Mouse (Mus musculus): Measurements from ENCODE around the gene M1ap. TPM values are rescaled to one million over a fixed set of nuclear protein-coding genes. Genes with fewer than 3 reads are reported as not detected.

M1ap gene
- polyA plus RNA-seq, 1 experiment: 2.4 TPM

GRCm38 (mm10) chr6:83053136-83053960 is 106.6 kb downstream of the M1ap start:
- no peak for TF ChIP-seq FOSL1 (IDR thresholded peaks at IDR 0.05; ENCODE audit: insufficient read depth, low read length, poor library complexity, severe bottlenecking)
- TF ChIP-seq MYOD1 (IDR thresholded peaks at IDR 0.05; ENCODE audit: control insufficient read depth, insufficient read length, low read depth): peak; percentile 71
- TF ChIP-seq CEBPB (IDR thresholded peaks at IDR 0.05; ENCODE audit: low read depth): no peak
- TF ChIP-seq MAX (IDR thresholded peaks at IDR 0.05): peak; percentile 94
- peak; percentile 74 for TF ChIP-seq USF1 (IDR thresholded peaks at IDR 0.05; ENCODE audit: low read depth)

DNA sequence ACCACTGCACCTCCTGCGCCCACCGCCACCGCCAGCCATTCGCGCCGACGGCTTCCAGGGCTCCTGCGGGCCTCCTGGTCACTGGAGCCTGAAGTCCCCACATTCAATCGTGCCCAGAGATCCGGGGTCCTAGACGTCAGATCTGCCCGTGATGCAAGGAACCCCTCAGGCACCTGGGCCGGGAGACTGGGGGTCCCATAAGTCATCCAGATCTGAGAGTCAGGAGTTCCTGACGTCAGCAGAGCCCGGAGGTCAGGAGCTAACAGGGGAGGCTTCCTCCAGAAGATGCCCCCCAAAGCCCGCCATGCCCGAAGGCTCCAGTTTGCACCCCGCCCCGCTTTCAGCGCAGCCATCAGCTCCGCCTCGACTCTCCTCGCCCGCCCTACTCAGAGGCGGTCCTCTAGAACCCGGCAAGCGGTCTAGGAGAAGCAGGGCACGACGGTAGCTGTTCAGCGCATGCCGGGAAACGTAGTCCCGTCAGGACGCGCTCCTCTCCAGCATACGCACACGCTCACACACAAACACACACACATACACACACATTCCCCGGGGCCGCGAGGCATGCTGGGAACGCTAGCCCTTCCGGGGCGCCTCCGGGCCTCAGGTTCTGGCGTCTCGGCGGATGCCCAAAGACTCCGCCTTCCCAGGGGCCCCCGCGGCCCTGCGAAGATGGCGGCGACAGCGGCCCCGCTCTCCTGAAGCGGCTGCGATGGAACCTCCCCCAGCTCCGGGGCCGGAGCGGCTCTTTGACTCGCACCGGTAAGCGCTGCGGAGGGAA is 107.6 kb downstream of the M1ap start, which contains the start of gene Aup1:
Gene Aup1, plus strand, starts transcription at position 448 of the 778 bp plus-strand sequence.
- peak within 1 kb of the TSS; percentile 97 for H3ac ChIP-seq (ENCODE audit: control insufficient read depth, insufficient read length, low read depth)
- H3K36me3 ChIP-seq (ENCODE audit: control insufficient read depth, insufficient read depth): peaks cover 48% of the 10 kb centered on the region
- no peak for TF ChIP-seq CEBPB (IDR thresholded peaks at IDR 0.05; ENCODE audit: low read depth)
- no peak for TF ChIP-seq CTCF (IDR thresholded peaks at IDR 0.05; ENCODE audit: control insufficient read depth, insufficient read depth, insufficient read length)
- TF ChIP-seq USF1 (IDR thresholded peaks at IDR 0.05; ENCODE audit: low read depth): no peak
- TF ChIP-seq FOSL1 (IDR thresholded peaks at IDR 0.05; ENCODE audit: insufficient read depth, low read length, poor library complexity, severe bottlenecking): no peak
- no peak for TF ChIP-seq MYOD1 (IDR thresholded peaks at IDR 0.05; ENCODE audit: control insufficient read depth, insufficient read length, low read depth)
- peak; percentile 94 for TF ChIP-seq MAX (IDR thresholded peaks at IDR 0.05)

More at GRCm38 (mm10) chr6:83053136-83053960, 106.6 kb downstream of the M1ap start:
- Histone ChIP-seq H3K4me3 (ENCODE audit: insufficient read depth, poor library complexity, severe bottlenecking) (peak overlapping the region; percentile 99), H3ac (ENCODE audit: control insufficient read depth, insufficient read length, low read depth) (peak overlapping the region; percentile 92), H3K27me3 (ENCODE audit: control insufficient read depth, insufficient read depth, insufficient read length) (no peaks in the 10 kb centered on the region), H3K79me3 (ENCODE audit: low read depth) (peaks cover 41% of the 10 kb centered on the region), H3K36me3 (ENCODE audit: control insufficient read depth, insufficient read depth) (peaks cover 48% of the 10 kb centered on the region), H3K79me2 (ENCODE audit: control insufficient read depth, insufficient read depth) (peaks cover 62% of the 10 kb centered on the region)

GRCm38 (mm10) chr6:83054871-83055431 is 108.2 kb downstream of the M1ap start, which contains the start of gene Htra2:
Gene Htra2, minus strand, starts transcription at chr6:83055273.
- Histone ChIP-seq H3ac (ENCODE audit: control insufficient read depth, insufficient read length, low read depth) (peak within 1 kb of the TSS; percentile 97), H3K27me3 (ENCODE audit: control insufficient read depth, insufficient read depth, insufficient read length) (no peaks in the 10 kb centered on the region), H3K36me3 (ENCODE audit: control insufficient read depth, insufficient read depth) (peaks cover 48% of the 10 kb centered on the region), H3K79me3 (ENCODE audit: low read depth) (peaks cover 41% of the 10 kb centered on the region), H3K4me3 (ENCODE audit: insufficient read depth, poor library complexity, severe bottlenecking) (peak within 1 kb of the TSS; percentile 99), H3K79me2 (ENCODE audit: control insufficient read depth, insufficient read depth) (peaks cover 62% of the 10 kb centered on the region)
- peak; percentile 47 for TF ChIP-seq CTCF (IDR thresholded peaks at IDR 0.05; ENCODE audit: control insufficient read depth, insufficient read depth, insufficient read length)
- TF ChIP-seq CEBPB (IDR thresholded peaks at IDR 0.05; ENCODE audit: low read depth): no peak

More for the DNA sequence above, 107.6 kb downstream of the M1ap start, which contains the start of gene Aup1:
- H3K4me3 ChIP-seq (ENCODE audit: insufficient read depth, poor library complexity, severe bottlenecking): peak within 1 kb of the TSS; percentile 99
- no peaks in the 10 kb centered on the region for H3K27me3 ChIP-seq (ENCODE audit: control insufficient read depth, insufficient read depth, insufficient read length)
- peaks cover 41% of the 10 kb centered on the region for H3K79me3 ChIP-seq (ENCODE audit: low read depth)
- peaks cover 62% of the 10 kb centered on the region for H3K79me2 ChIP-seq (ENCODE audit: control insufficient read depth, insufficient read depth)

GRCm38 (mm10) chr6:83057790-83058189 is 111.1 kb downstream of the M1ap start, which contains the start of gene Dqx1:
Gene Dqx1, plus strand, starts transcription at chr6:83057844.
- H3K79me2 ChIP-seq (ENCODE audit: control insufficient read depth, insufficient read depth): peaks cover 41% of the 10 kb centered on the region

GRCm38 (mm10) chr6:83058725-83059124 is 112.0 kb downstream of the M1ap start:
- Histone ChIP-seq H3K79me3 (ENCODE audit: low read depth) (peaks cover 23% of the 10 kb centered on the region), H3K27me3 (ENCODE audit: control insufficient read depth, insufficient read depth, insufficient read length) (peaks cover 14% of the 10 kb centered on the region), H3ac (ENCODE audit: control insufficient read depth, insufficient read length, low read depth) (no peak overlapping the region), H3K79me2 (ENCODE audit: control insufficient read depth, insufficient read depth) (peaks cover 31% of the 10 kb centered on the region), H3K36me3 (ENCODE audit: control insufficient read depth, insufficient read depth) (peaks cover 29% of the 10 kb centered on the region), H3K4me3 (ENCODE audit: insufficient read depth, poor library complexity, severe bottlenecking) (no peak overlapping the region)
- TF ChIP-seq CTCF (IDR thresholded peaks at IDR 0.05; ENCODE audit: control insufficient read depth, insufficient read depth, insufficient read length) (no peak), MAX (IDR thresholded peaks at IDR 0.05) (no peak), MYOG (IDR thresholded peaks at IDR 0.05; ENCODE audit: control insufficient read depth, extremely low read depth, insufficient read length) (no peak), FOSL1 (IDR thresholded peaks at IDR 0.05; ENCODE audit: insufficient read depth, low read length, poor library complexity, severe bottlenecking) (no peak), CEBPB (IDR thresholded peaks at IDR 0.05; ENCODE audit: low read depth) (no peak), USF1 (IDR thresholded peaks at IDR 0.05; ENCODE audit: low read depth) (no peak), MYOD1 (IDR thresholded peaks at IDR 0.05; ENCODE audit: control insufficient read depth, insufficient read length, low read depth) (no peak)

More at GRCm38 (mm10) chr6:83057790-83058189, 111.1 kb downstream of the M1ap start, which contains the start of gene Dqx1:
- peaks cover 5% of the 10 kb centered on the region for H3K27me3 ChIP-seq (ENCODE audit: control insufficient read depth, insufficient read depth, insufficient read length)
- no peak within 1 kb of the TSS for H3K4me3 ChIP-seq (ENCODE audit: insufficient read depth, poor library complexity, severe bottlenecking)
- no peak within 1 kb of the TSS for H3ac ChIP-seq (ENCODE audit: control insufficient read depth, insufficient read length, low read depth)
- no peak for TF ChIP-seq CTCF (IDR thresholded peaks at IDR 0.05; ENCODE audit: control insufficient read depth, insufficient read depth, insufficient read length)
- no peak for TF ChIP-seq MYOG (IDR thresholded peaks at IDR 0.05; ENCODE audit: control insufficient read depth, extremely low read depth, insufficient read length)
- TF ChIP-seq MYOD1 (IDR thresholded peaks at IDR 0.05; ENCODE audit: control insufficient read depth, insufficient read length, low read depth): no peak
- no peak for TF ChIP-seq USF1 (IDR thresholded peaks at IDR 0.05; ENCODE audit: low read depth)
- TF ChIP-seq MAX (IDR thresholded peaks at IDR 0.05): no peak
- TF ChIP-seq CEBPB (IDR thresholded peaks at IDR 0.05; ENCODE audit: low read depth): no peak
- TF ChIP-seq FOSL1 (IDR thresholded peaks at IDR 0.05; ENCODE audit: insufficient read depth, low read length, poor library complexity, severe bottlenecking): no peak
- H3K79me3 ChIP-seq (ENCODE audit: low read depth): peaks cover 31% of the 10 kb centered on the region
- H3K36me3 ChIP-seq (ENCODE audit: control insufficient read depth, insufficient read depth): peaks cover 29% of the 10 kb centered on the region

All from C2C12 (cell line).